Mouse (Mus musculus) midbrain, postnatal 0 days (tissue): ENCODE results near the gene Bcas1. TPM values are rescaled to one million over a fixed set of nuclear protein-coding genes. Genes with fewer than 3 reads are reported as not detected.

ENCODE experiments used
- ATAC-seq: fragments of 200-750 bp; cut with Nextera tagmentation; 2 replicates; pipeline ENCODE4 v1.8.0; 2017; ENCODE audit warnings: moderate number of reproducible peaks, mild to moderate bottlenecking, moderate TSS enrichment, moderate library complexity; ENCODE audit not compliant: low FRiP score
- DNase-seq: peaks from one replicate; pipeline ENCODE4 v3.0.0-alpha.2; 2015; ENCODE audit warnings: low spot score
- H3K27ac ChIP-seq: fragments of 300-500 bp; sonication (generic); 2 replicates; pipeline ENCODE4 v1.5.1; 2014; ENCODE audit warnings: low read depth, mild to moderate bottlenecking, low read length, mixed read lengths
- H3K27me3 ChIP-seq: fragments of 300-500 bp; sonication (generic); 2 replicates; pipeline ENCODE4 v1.6.1; 2014; ENCODE audit warnings: low read length, control low read depth, mixed read lengths; ENCODE audit not compliant: insufficient read depth
- H3K36me3 ChIP-seq: fragments of 300-500 bp; sonication (generic); 2 replicates; pipeline ENCODE4 v1.6.1; 2014; ENCODE audit warnings: low read length, control low read depth, mixed read lengths; ENCODE audit not compliant: insufficient read depth
- H3K4me1 ChIP-seq: fragments of 300-500 bp; sonication (generic); 2 replicates; pipeline ENCODE4 v1.6.1; 2014; ENCODE audit warnings: mild to moderate bottlenecking, control low read depth, antibody characterized with exemption, low read length, mixed read lengths; ENCODE audit not compliant: insufficient read depth
- H3K4me2 ChIP-seq: fragments of 300-500 bp; sonication (generic); 2 replicates; pipeline ENCODE4 v1.6.1; 2014; ENCODE audit warnings: low read depth, mild to moderate bottlenecking, low read length, mixed read lengths; ENCODE audit not compliant: poor library complexity, severe bottlenecking
- H3K4me3 ChIP-seq: fragments of 300-500 bp; sonication (generic); 2 replicates; pipeline ENCODE4 v1.5.1; 2014; ENCODE audit warnings: low read depth, mild to moderate bottlenecking, low read length, moderate library complexity
- H3K9ac ChIP-seq: fragments of 300-500 bp; sonication (generic); replicated peaks from 2 replicates; pipeline ENCODE4 v1.6.1; 2014; ENCODE audit warnings: mild to moderate bottlenecking, low read length, moderate library complexity, mixed read lengths; ENCODE audit not compliant: poor library complexity, severe bottlenecking
- H3K9me3 ChIP-seq: fragments of 300-500 bp; sonication (generic); 2 replicates; pipeline ENCODE4 v1.6.1; 2016; ENCODE audit warnings: low read length, control low read depth
- CTCF ChIP-seq: IDR thresholded peaks from 2 replicates; pipeline ENCODE4 v1.5.1; 2016; ENCODE audit warnings: antibody characterized with exemption, mild to moderate bottlenecking
- WGBS: fragments of 180-500 bp; shearing (Covaris S2); extraction: QIAGEN DNeasy Blood & Tissue Kit; methylation state at CpG from one replicate; pipeline ENCODE4 v1.1.7; 2014; 5-methylcytosine and 5-hydroxymethylcytosine counted together
- polyA plus RNA-seq: library from polyadenylated mRNA; unstranded; fragments of >200 nt; fragmentation: Nextera tagmentation; extraction: Ambion mirVana; gene quantifications from 2 replicates; pipeline ENCODE4 v1.2.1, GENCODE M21; 2015
- total RNA-seq: library from RNA; depleted of rRNA; stranded (reverse); fragments of >200 nt; gene quantifications from 2 replicates; pipeline ENCODE4 v1.2.3, GENCODE M21; 2014

Bcas1 gene
- total and polyA plus RNA-seq, 2 experiments from 2014 or later, result 7.5 to 9.6 TPM

DNA sequence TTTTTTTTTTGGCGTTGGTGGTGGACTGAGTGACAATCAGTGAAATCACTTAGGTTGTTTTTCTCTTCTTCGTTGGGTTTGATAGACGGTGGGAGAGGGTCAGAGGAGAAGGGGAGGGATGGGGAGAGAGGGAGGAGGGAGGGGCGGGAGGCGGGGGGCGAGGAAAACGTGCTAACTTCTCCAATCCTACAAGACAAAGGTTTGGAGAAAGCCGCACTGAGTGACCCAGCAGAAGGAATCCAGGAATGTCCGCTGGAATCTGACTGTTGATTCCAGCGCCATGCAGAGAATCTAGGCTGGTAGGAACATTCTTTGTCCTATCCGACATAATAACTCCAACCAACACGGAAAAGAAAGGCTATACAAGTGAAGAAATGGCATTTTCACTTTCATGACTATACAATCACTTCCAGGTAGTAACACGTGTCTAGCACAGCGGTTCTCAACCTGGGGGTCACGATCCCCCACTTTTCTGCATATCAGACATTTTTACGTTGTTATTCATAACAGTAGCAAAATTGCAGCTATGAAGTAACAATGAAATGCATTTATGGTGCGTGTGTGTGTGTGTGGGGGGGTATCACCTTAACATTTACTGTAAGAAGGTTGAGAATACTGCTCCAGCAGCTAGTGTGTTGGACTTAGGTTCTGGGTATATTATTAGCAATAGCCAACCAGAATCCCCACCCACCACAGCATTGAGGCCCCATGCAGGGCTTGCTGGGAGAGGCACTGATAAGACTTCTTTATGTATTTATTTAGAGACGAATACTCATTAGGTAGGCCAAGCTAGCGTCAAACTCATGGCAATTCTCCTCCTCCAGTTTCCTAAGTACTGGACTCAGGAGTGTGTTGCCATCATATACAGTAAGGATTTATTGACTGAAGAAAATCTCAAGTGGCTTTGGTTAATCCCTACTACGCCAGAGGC, 107.8 kb downstream of the Bcas1 start:
- peak overlapping the region; percentile 46 for H3K9ac ChIP-seq
- peak overlapping the region; percentile 38; the same call in 1 of the 2 replicates for H3K27ac ChIP-seq
- WGBS, result 17% methylated on average over 19 of the region's 20 CpGs
- ATAC-seq (peak; percentile 6; the same call in 1 of the 2 replicates), DNase-seq (peak; percentile 46)
- peak overlapping the region; percentile 34 for H3K4me3 ChIP-seq
- no peaks in the 10 kb centered on the region for H3K36me3 ChIP-seq
- H3K4me2 ChIP-seq, result peak overlapping the region; percentile 78
- no peak for TF ChIP-seq CTCF
- H3K27me3 ChIP-seq, result 0 out of 2 replicates have a peak, but pooled peaks cover 3% of the 10 kb centered on the region
- H3K4me1 ChIP-seq, result no peaks in the 10 kb centered on the region
- H3K9me3 ChIP-seq, result no peaks in the 10 kb centered on the region

DNA sequence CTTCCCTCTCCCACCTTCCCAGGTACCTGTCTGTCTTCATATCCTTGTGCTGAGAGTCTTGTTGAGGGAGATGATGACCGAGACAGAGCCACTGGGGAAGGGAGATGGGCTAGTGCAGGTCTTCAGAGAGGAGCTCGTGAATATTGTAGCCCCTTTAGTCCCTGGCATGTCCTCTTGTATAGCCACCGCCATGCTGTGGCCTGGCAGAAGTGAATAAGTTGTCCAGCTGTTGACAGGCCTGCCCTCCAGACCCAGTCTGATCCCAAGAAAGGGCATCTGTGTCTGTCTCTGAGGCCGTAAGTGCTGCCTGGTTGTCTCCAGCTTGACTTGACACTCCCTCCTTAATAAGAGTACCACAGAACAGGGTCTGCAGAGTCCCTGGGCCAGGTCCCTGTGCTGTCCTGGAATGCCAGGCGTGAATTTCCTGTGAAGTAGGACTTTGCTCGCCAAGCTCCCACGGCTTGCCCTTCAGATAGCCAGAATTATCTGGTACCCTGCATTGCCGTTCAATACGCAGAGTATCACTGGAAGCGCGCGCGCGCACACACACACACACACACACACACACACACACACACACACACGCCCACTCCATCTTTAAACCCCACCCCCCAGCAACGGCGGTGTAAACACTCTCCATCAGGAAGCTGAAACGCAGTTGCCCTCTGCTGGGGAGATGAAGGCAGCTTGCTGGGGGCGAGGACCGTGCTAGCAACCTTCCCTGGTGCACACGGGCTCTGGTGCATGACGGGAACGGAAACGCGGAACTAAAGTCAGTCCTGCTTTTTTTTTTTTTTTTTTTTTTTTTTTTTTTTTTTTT, 108.7 kb downstream of the Bcas1 start:
- WGBS, result 8% methylated on average over 25 of the region's 25 CpGs
- peak; percentile 84 for TF ChIP-seq CTCF
- H3K4me1 ChIP-seq, result no peaks in the 10 kb centered on the region
- H3K36me3 ChIP-seq, result no peaks in the 10 kb centered on the region
- no peaks in the 10 kb centered on the region for H3K9me3 ChIP-seq
- H3K9ac ChIP-seq, result peak overlapping the region; percentile 46; the same call in 1 of the 2 replicates
- peak overlapping the region; percentile 34 for H3K4me3 ChIP-seq
- ATAC-seq (peak; percentile 92), DNase-seq (peak; percentile 95)
- H3K4me2 ChIP-seq, result peak overlapping the region; percentile 78
- 0 out of 2 replicates have a peak, but pooled peaks cover 3% of the 10 kb centered on the region for H3K27me3 ChIP-seq
- peak overlapping the region; percentile 65; the same call in 1 of the 2 replicates for H3K27ac ChIP-seq

DNA sequence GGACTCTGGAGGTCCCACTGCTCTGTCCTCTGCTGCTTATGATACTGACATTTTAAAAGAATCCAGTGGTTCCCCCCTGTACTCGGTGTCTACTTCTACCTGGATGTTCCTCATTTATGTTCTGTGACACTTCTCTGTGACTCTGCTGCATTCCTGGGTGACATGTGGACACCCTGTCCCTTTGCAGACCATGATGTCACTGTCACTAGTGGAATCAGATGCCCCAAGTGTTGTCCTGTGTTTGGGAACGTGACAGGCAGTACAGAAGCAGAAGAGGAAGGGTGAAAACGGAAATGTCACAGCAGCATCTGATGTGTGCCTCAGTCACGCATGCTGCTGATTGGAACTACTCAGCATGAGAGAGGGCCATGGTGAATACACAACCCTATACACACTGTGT, 110.9 kb downstream of the Bcas1 start:
- TF ChIP-seq CTCF, result no peak
- H3K4me3 ChIP-seq, result no peak overlapping the region
- 87% methylated on average over 4 of the region's 4 CpGs for WGBS
- H3K36me3 ChIP-seq, result no peaks in the 10 kb centered on the region
- H3K4me2 ChIP-seq, result no peak overlapping the region
- H3K27ac ChIP-seq, result no peak overlapping the region
- ATAC-seq (no peak), DNase-seq (no peak)
- H3K4me1 ChIP-seq, result no peaks in the 10 kb centered on the region
- H3K27me3 ChIP-seq, result no peaks in the 10 kb centered on the region
- no peak overlapping the region for H3K9ac ChIP-seq
- no peaks in the 10 kb centered on the region for H3K9me3 ChIP-seq

DNA sequence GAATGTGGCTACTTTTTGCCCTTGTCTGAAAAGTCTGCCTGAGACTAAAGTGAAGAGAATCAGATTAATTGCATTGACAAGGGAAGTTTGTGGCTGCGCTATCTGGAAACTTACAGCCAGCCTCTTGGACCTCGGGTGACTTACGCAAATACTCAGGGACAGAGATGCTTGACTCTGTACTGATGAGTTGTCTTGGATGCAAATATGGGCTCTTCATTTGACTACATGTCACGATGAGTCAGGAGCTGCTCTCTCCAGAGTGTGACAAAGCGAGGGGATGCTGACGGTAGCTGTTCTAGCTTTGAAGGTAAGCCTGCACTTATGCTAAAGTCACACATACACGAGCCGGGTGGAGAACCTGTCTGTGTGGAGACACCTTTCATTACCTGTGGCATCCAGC, 111.3 kb downstream of the Bcas1 start:
- Histone ChIP-seq H3K4me2 (no peak overlapping the region), H3K27ac (no peak overlapping the region), H3K4me1 (no peaks in the 10 kb centered on the region), H3K9ac (no peak overlapping the region), H3K4me3 (no peak overlapping the region), H3K27me3 (no peaks in the 10 kb centered on the region), H3K9me3 (no peaks in the 10 kb centered on the region), H3K36me3 (no peaks in the 10 kb centered on the region)
- ATAC-seq (no peak), DNase-seq (no peak)
- 88% methylated on average over 8 of the region's 8 CpGs for WGBS
- no peak for TF ChIP-seq CTCF

DNA sequence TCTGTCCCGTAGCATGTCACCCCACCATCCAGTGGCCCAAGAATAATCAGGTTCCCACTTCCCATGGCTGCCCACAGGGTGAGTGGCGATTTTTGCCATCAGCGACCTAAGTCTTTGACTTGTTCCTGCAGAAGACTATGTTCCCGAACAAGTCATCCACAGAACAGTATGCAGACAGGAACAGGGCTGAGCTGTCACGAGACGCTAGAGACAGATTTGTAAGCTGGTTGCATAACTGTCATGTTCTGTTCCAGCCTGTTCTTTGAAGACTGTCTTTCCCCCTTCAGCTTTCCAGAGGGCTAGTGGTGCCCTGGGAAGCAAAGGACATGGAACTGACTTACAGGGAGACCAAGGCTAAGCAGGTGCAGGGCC, 116.7 kb downstream of the Bcas1 start:
- Histone ChIP-seq H3K36me3 (no peaks in the 10 kb centered on the region), H3K27ac (no peak overlapping the region), H3K4me2 (no peak overlapping the region), H3K9ac (no peak overlapping the region), H3K4me3 (no peak overlapping the region), H3K4me1 (0 out of 2 replicates have a peak, but pooled peaks cover 3% of the 10 kb centered on the region), H3K27me3 (no peaks in the 10 kb centered on the region), H3K9me3 (no peaks in the 10 kb centered on the region)
- no peak for DNase-seq
- ATAC-seq, result no peak
- WGBS, result 86% methylated on average over 6 of the region's 6 CpGs
- TF ChIP-seq CTCF, result no peak
